8 mouse cellular contexts compared by ENCODE assay signal in genomic region chr10:93309934-93310621, GRCm38 (mm10). TPM values are rescaled to one million over a fixed set of nuclear protein-coding genes. Genes with fewer than 3 reads are reported as not detected.
DNase-seq lines count a peak whose midpoint lies in the region; ATAC-seq and TF ChIP-seq lines count a peak whose summit lies in the region.

No protein-coding gene starts in this region.

- no peaks in the 10 kb centered on the region for H3K4me1 ChIP-seq in liver, adult 2 months (ENCODE audit: control insufficient read depth, insufficient read depth, low read length)
- H3K4me1 ChIP-seq in brown adipose tissue, adult 24 weeks (ENCODE audit: control insufficient read depth, insufficient read depth, insufficient read length, low read length) = peaks cover 2% of the 10 kb centered on the region; the same call in 1 of the 2 replicates
- H3K4me1 ChIP-seq in heart, adult 2 months (ENCODE audit: control insufficient read depth, insufficient read depth, low read length) = peaks cover 3% of the 10 kb centered on the region; the same call in 1 of the 2 replicates
- peaks cover 28% of the 10 kb centered on the region for H3K4me1 ChIP-seq in kidney, embryonic 16.5 days (ENCODE audit: insufficient read depth, low read length)

- peak overlapping the region; percentile 80 for H3K4me2 ChIP-seq in kidney, embryonic 16.5 days (replicated peaks; ENCODE audit: low read depth, low read length)

- intact Hi-C loops in heart, adult 2 months (cut with DNase I) = loop anchor here (2.0 kb wide), 3 partner anchors 15 to 65 kb away; no protein-coding TSS in a partner anchor

- peak; percentile 32; the same call in 1 of the 2 replicates for ATAC-seq in kidney, embryonic 16.5 days (ENCODE audit: low FRiP score, low TSS enrichment)
- ATAC-seq in megakaryocyte-erythroid progenitor cell, adult 5-6 weeks (replicated peaks; ENCODE audit: low FRiP score, low TSS enrichment, poor library complexity, severe bottlenecking) = 0 out of 2 replicates have a peak, but pooled peaks have one; percentile 27

- no peak for DNase-seq in liver, adult 2 months (ENCODE audit: extremely low read depth, low read depth, low spot score)
- DNase-seq in liver = no peak
- peak; percentile 68 to 76 for DNase-seq in heart, adult 2 months
- peak; percentile 43 to 79 for DNase-seq in spleen, postnatal 4 days (ENCODE audit: low spot score in 2 of 2)
- no peak for DNase-seq in frontal cortex, postnatal 25 days (ENCODE audit: low spot score in 2 of 2)

- TF ChIP-seq EP300 in heart, adult 2 months (IDR thresholded peaks at IDR 0.05; ENCODE audit: insufficient read depth, low read depth, low read length) = no peak

- TF ChIP-seq POLR2A in liver, adult 2 months (IDR thresholded peaks at IDR 0.05; ENCODE audit: extremely low read depth, insufficient read depth, low read length) = no peak
- no peak; the same call in 1 of the 2 replicates for TF ChIP-seq POLR2A in heart, adult 2 months (IDR thresholded peaks at IDR 0.05; ENCODE audit: insufficient read depth, low read depth, low read length)

- 2% methylated on average over 43 of the region's 43 CpGs for WGBS in liver, adult 2 months
- WGBS in heart, adult 2 months = 1% methylated on average over 43 of the region's 43 CpGs
- WGBS in kidney, embryonic 16.5 days = under 1% methylated on average over 43 of the region's 43 CpGs

- no peaks in the 10 kb centered on the region for H3K36me3 ChIP-seq in liver, adult 2 months (ENCODE audit: control insufficient read depth, insufficient read depth, low read length)
- peaks cover 12% of the 10 kb centered on the region for H3K36me3 ChIP-seq in heart, adult 2 months (ENCODE audit: control insufficient read depth, insufficient read depth, low read length)
- no peaks in the 10 kb centered on the region for H3K36me3 ChIP-seq in kidney, embryonic 16.5 days (ENCODE audit: insufficient read depth, low read length)

- H3K27me3 ChIP-seq in liver, adult 2 months (ENCODE audit: control insufficient read depth, insufficient read depth, low read length) = peaks cover 8% of the 10 kb centered on the region
- H3K27me3 ChIP-seq in heart, adult 2 months (ENCODE audit: control insufficient read depth, insufficient read depth, low read length) = no peaks in the 10 kb centered on the region
- no peaks in the 10 kb centered on the region for H3K27me3 ChIP-seq in kidney, embryonic 16.5 days (ENCODE audit: insufficient read depth, low read length)

- H3K79me2 ChIP-seq in liver, adult 2 months (ENCODE audit: control insufficient read depth, insufficient read depth, low read length) = no peaks in the 10 kb centered on the region
- no peaks in the 10 kb centered on the region for H3K79me2 ChIP-seq in heart, adult 2 months (replicated peaks; ENCODE audit: control insufficient read depth, insufficient read depth, low read length)

- H3K27ac ChIP-seq in liver, adult 2 months (replicated peaks; ENCODE audit: insufficient read depth, low read depth, low read length) = peak overlapping the region; percentile 73
- peak overlapping the region; percentile 99 for H3K27ac ChIP-seq in brown adipose tissue, adult 24 weeks (replicated peaks; ENCODE audit: low read depth, low read length)
- H3K27ac ChIP-seq in heart, adult 2 months = peak overlapping the region; percentile 100
- peak overlapping the region; percentile 93 for H3K27ac ChIP-seq in kidney, embryonic 16.5 days (ENCODE audit: low read length)

- TF ChIP-seq CTCF in liver, adult 2 months (IDR thresholded peaks at IDR 0.05; ENCODE audit: low read depth, low read length) = no peak
- TF ChIP-seq CTCF in heart, adult 2 months (IDR thresholded peaks at IDR 0.05) = 0 out of 2 replicates have a peak, but pooled peaks have one; percentile 2

- peak overlapping the region; percentile 91 for H3K9ac ChIP-seq in liver, adult 2 months (ENCODE audit: low read depth, low read length)
- peak overlapping the region; percentile 98 for H3K9ac ChIP-seq in heart, adult 2 months (ENCODE audit: low read depth, low read length)
- H3K9ac ChIP-seq in kidney, embryonic 16.5 days (replicated peaks; ENCODE audit: low read length) = peak overlapping the region; percentile 89

- H3K4me3 ChIP-seq in liver, adult 2 months (ENCODE audit: insufficient read depth, low read depth, low read length) = peak overlapping the region; percentile 76
- peak overlapping the region; percentile 99 for H3K4me3 ChIP-seq in brown adipose tissue, adult 24 weeks (ENCODE audit: insufficient read depth, low read depth, low read length)
- H3K4me3 ChIP-seq in heart, adult 2 months = peak overlapping the region; percentile 68
- H3K4me3 ChIP-seq in kidney, embryonic 16.5 days (ENCODE audit: low read length) = peak overlapping the region; percentile 77

- H3K9me3 ChIP-seq in kidney, embryonic 16.5 days (ENCODE audit: low read length) = no peaks in the 10 kb centered on the region

RNA-seq across cellular contexts. Expression of gene Elk3, which starts 0.9 kb away (rescaled TPM):
- total RNA-seq in liver, adult 2 months (2014; rRNA removed) = 3.4 and 4.8 TPM in 2 replicates
- 6.3 and 8.0 TPM in 2 replicates for polyA plus RNA-seq in liver, adult 2 months (2012; rRNA removed)
- 8.0 and 14.4 TPM in 2 replicates for polyA plus RNA-seq in brown adipose tissue, adult 24 weeks (2012; ENCODE audit: insufficient read depth, insufficient read length, missing spikeins)
- 10 to 100 TPM; 33.8 to 39.4 TPM for total RNA-seq in heart, adult 2 months (2021)
- 31.9 and 32.1 TPM in 2 replicates for polyA plus RNA-seq in heart, adult 2 months (2012; rRNA removed)
- polyA plus RNA-seq in kidney, embryonic 16.5 days (2015; fragmentation: Nextera tagmentation; extraction: Ambion mirVana) = 41.3 and 45.6 TPM in 2 replicates
- total RNA-seq in megakaryocyte-erythroid progenitor cell, adult 5-6 weeks (2014; fragmentation: Nextera tagmentation) = 8.7 and 8.9 TPM in 2 replicates
- 6.8 and 7.2 TPM in 2 replicates for total RNA-seq in megakaryocyte-erythroid progenitor cell, adult 5-6 weeks (2017)

Comparison
In these comparisons a context has a peak if more than half of its experiments do, and no peak if none do; other contexts are left out.
1. DNase-seq: peak in heart, adult 2 months (2 of 2) and spleen, postnatal 4 days (2 of 2); none in liver, adult 2 months (single experiment), liver (single experiment) and frontal cortex, postnatal 25 days (0 of 2).
2. Peak in every context shown above with its lines, with median percentiles within 50 percentile points of each other: H3K27ac ChIP-seq, H3K4me3 ChIP-seq and H3K9ac ChIP-seq.